ENCODE assay signal across 10 mouse cellular contexts in the genomic region with DNA sequence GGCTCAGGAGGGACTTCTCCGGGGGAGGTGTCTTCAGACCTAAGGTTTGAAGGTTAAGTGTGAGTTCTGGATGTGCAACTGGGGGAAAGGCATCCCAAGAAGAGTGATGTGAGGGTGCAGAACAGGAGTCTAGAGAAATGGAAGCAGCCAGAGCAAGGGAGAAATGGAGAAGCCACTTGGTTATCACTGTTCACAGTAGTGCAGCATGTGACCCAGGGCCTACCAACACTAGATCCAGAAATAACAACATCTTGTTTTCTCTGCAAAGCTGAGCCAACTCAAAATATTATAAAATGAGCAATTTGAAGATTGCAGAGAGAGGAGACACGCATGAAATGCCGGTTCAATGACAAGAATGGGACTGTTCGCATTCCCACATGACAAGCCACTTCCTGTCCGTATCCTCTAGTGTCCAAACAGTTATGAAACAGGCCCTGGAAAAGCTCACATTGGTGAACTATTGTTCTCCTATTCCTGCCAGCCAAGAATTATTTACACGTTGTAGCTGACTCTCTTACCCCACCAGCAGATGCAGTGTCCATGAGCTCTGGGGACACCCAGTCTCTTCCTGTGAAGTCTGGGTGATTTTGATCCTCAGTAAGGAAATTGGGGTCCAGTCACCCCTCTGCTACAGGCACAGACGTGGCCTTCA. TPM values are rescaled to one million over a fixed set of nuclear protein-coding genes. Genes with fewer than 3 reads are reported as not detected.
DNase-seq lines count a peak whose midpoint lies in the region; ATAC-seq and TF ChIP-seq lines count a peak whose summit lies in the region.
"Had no signal": no experiment of that assay in that cellular context is flagged by ENCODE, and none has a peak within 500 bp of the region (broad histone marks: within the 10 kb centered on the region; RNA-seq: fewer than 3 reads in every experiment).

No protein-coding gene starts in this region.

- H3K36me3 ChIP-seq in lung, embryonic 15.5 days, result no peaks in the 10 kb centered on the region
- H3K36me3 ChIP-seq: neural tube, embryonic 12.5 days had no signal

- TF ChIP-seq CTCF in left cerebral cortex, adult 2 months (IDR thresholded peaks at IDR 0.05), result no peak

- 43% methylated on average over 7 of the region's 7 CpGs for WGBS in lung, embryonic 15.5 days

- no peak overlapping the region for H3K9ac ChIP-seq in lung, embryonic 15.5 days
- H3K9ac ChIP-seq: neural tube, embryonic 12.5 days had no signal

- H3K27ac ChIP-seq in left cerebral cortex, adult 2 months, result peak overlapping the region; percentile 0; the same call in 1 of the 2 replicates
- H3K27ac ChIP-seq in lung, embryonic 15.5 days, result peak overlapping the region; percentile 84
- H3K27ac ChIP-seq: hindbrain, postnatal 0 days; neural tube, embryonic 12.5 days had no signal

- H3K9me3 ChIP-seq in lung, embryonic 15.5 days, result no peaks in the 10 kb centered on the region
- H3K9me3 ChIP-seq: neural tube, embryonic 12.5 days had no signal

- peaks cover 30% of the 10 kb centered on the region for H3K4me1 ChIP-seq in lung, embryonic 15.5 days
- H3K4me1 ChIP-seq: neural tube, embryonic 12.5 days had no signal

- intact Hi-C loops in left cerebral cortex, adult 2 months (cut with DNase I), result no loop called here

- no peaks in the 10 kb centered on the region for H3K27me3 ChIP-seq in lung, embryonic 15.5 days
- H3K27me3 ChIP-seq: neural tube, embryonic 12.5 days had no signal

- DNase-seq in left cerebral cortex, adult 2 months (ENCODE audit: extremely low spot score in 1 of 2, low spot score in 2 of 2), result no peak
- no peak for DNase-seq in left cerebral cortex, adult 11 months (ENCODE audit: low spot score)
- DNase-seq in heart, adult 8-10 months (ENCODE audit: low spot score), result peak; percentile 79
- peak; percentile 17 for DNase-seq in heart, postnatal 4 days
- no peak for DNase-seq in cerebellum, postnatal 25 days
- no peak for DNase-seq in embryo, embryonic 9.5 days (ENCODE audit: extremely low spot score)

- peak; percentile 84 for ATAC-seq in lung, embryonic 15.5 days (ENCODE audit: borderline replicate concordance, extremely low read depth, low FRiP score, low TSS enrichment)
- ATAC-seq in megakaryocyte-erythroid progenitor cell, adult 5-6 weeks (replicated peaks; ENCODE audit: low FRiP score, low TSS enrichment, poor library complexity, severe bottlenecking), result no peak
- ATAC-seq: hindbrain, postnatal 0 days had no signal

- H3K4me2 ChIP-seq in lung, embryonic 15.5 days, result no peak overlapping the region
- H3K4me2 ChIP-seq: neural tube, embryonic 12.5 days had no signal

- no peak overlapping the region for H3K4me3 ChIP-seq in left cerebral cortex, adult 2 months
- H3K4me3 ChIP-seq in lung, embryonic 15.5 days, result no peak overlapping the region
- H3K4me3 ChIP-seq: neural tube, embryonic 12.5 days had no signal

RNA-seq across cellular contexts. Expression of a gene that starts 1.9 kb away (rescaled TPM):
- total RNA-seq in left cerebral cortex, adult 2 months (2021), result 10 to 100 TPM; 17.4 to 18.1 TPM
- 10 to 100 TPM in 2 of 4 experiments, 1 to 10 TPM in 2; 9.4 to 17.3 (median 12.4) TPM for total RNA-seq in heart, adult 8-10 months (2022)
- total RNA-seq in heart, postnatal 4 days (2021), result 1 to 10 TPM; 1.0 to 1.5 TPM
- 19.3 and 27.1 TPM in 2 replicates for polyA plus RNA-seq in lung, embryonic 15.5 days (2015; fragmentation: Nextera tagmentation; extraction: Ambion mirVana)
- not detected in 2 replicates for total RNA-seq in megakaryocyte-erythroid progenitor cell, adult 5-6 weeks (2014; fragmentation: Nextera tagmentation)
- total RNA-seq in megakaryocyte-erythroid progenitor cell, adult 5-6 weeks (2017), result 0.91 TPM in 1 of 2 replicates, not detected in the other
- polyA plus RNA-seq: neural tube, embryonic 12.5 days had no signal

RNA-seq across cellular contexts. Expression of a gene that starts 11.0 kb away (rescaled TPM):
- total RNA-seq in left cerebral cortex, adult 2 months (2021), result 1 to 10 TPM; 6.0 to 7.3 TPM
- total RNA-seq in heart, adult 8-10 months (2022), result 10 to 100 TPM; 54.6 to 72.1 (median 63.9) TPM
- total RNA-seq in heart, postnatal 4 days (2021), result 10 to 100 TPM; 51.9 to 62.0 TPM
- polyA plus RNA-seq in lung, embryonic 15.5 days (2015; fragmentation: Nextera tagmentation; extraction: Ambion mirVana), result 148 and 169 TPM in 2 replicates
- total RNA-seq in megakaryocyte-erythroid progenitor cell, adult 5-6 weeks (2014; fragmentation: Nextera tagmentation), result 1.2 TPM in 1 of 2 replicates, not detected in the other
- total RNA-seq in megakaryocyte-erythroid progenitor cell, adult 5-6 weeks (2017), result not detected in 2 replicates

RNA-seq across cellular contexts. Expression of a gene that starts 54.5 kb away (rescaled TPM):
- 1 to 10 TPM in 1 of 2 experiments, under 1 TPM in 1; 0.97 to 1.1 TPM for total RNA-seq in left cerebral cortex, adult 2 months (2021)
- 10 to 100 TPM; 10.7 to 16.0 (median 11.5) TPM for total RNA-seq in heart, adult 8-10 months (2022)
- total RNA-seq in heart, postnatal 4 days (2021), result 1 to 10 TPM; 8.3 to 9.7 TPM
- polyA plus RNA-seq in lung, embryonic 15.5 days (2015; fragmentation: Nextera tagmentation; extraction: Ambion mirVana), result 38.1 and 43.9 TPM in 2 replicates
- total RNA-seq in megakaryocyte-erythroid progenitor cell, adult 5-6 weeks (2014; fragmentation: Nextera tagmentation), result 0.42 TPM in 1 of 2 replicates, not detected in the other
- not detected in 2 replicates for total RNA-seq in megakaryocyte-erythroid progenitor cell, adult 5-6 weeks (2017)

Comparison
In these comparisons a context has a peak if more than half of its experiments do, and no peak if none do; other contexts are left out.
1. RNA of a gene that starts 1.9 kb away (total RNA-seq): 17.4 to 18.1 TPM in left cerebral cortex, adult 2 months and 9.4 to 17.3 TPM in heart, adult 8-10 months; 1.0 to 1.5 TPM in heart, postnatal 4 days and 0.91 TPM in megakaryocyte-erythroid progenitor cell, adult 5-6 weeks; every median in the first group is over 4 times any median in the second.
2. DNase-seq: peak in heart, adult 8-10 months (single experiment) and heart, postnatal 4 days (single experiment); none in left cerebral cortex, adult 2 months (0 of 2), left cerebral cortex, adult 11 months (single experiment), cerebellum, postnatal 25 days (0 of 2) and embryo, embryonic 9.5 days (single experiment).
3. RNA of a gene that starts 54.5 kb away (total RNA-seq): 10.7 to 16.0 TPM in heart, adult 8-10 months and 8.3 to 9.7 TPM in heart, postnatal 4 days; 0.97 to 1.1 TPM in left cerebral cortex, adult 2 months and 0.42 TPM in megakaryocyte-erythroid progenitor cell, adult 5-6 weeks; every median in the first group is over 4 times any median in the second.